Mouse (Mus musculus) cerebellum, adult (tissue): ENCODE measurements around the gene Ptprh.
"Not testable (repeated sequence)": the region's sequence is repeated elsewhere in the genome, so short reads cannot be mapped to it uniquely, and the experiment has no call there.

Experiments used
- ATAC-seq: cut with Nextera tagmentation; 2 replicates; pipeline ENCODE4 v1.9.2; 2017; ENCODE audit warnings: mild to moderate bottlenecking, moderate library complexity, mixed read lengths; ENCODE audit not compliant: insufficient number of reproducible peaks, low FRiP score, low TSS enrichment

Ptprh gene

GRCm38 (mm10) chr7:4611511-4611910 lies 7.7 kb upstream of the Ptprh start:
- ATAC-seq: peak; percentile 77; the same call in 1 of the 2 replicates

GRCm38 (mm10) chr7:4608002-4608401 lies 4.2 kb upstream of the Ptprh start:
- no peak for ATAC-seq

GRCm38 (mm10) chr7:4602969-4603368 lies 872 bp downstream of the Ptprh start:
- no peak for ATAC-seq

GRCm38 (mm10) chr7:4597046-4597445 lies 6.8 kb downstream of the Ptprh start:
- not testable (repeated sequence) for ATAC-seq

GRCm38 (mm10) chr7:4581481-4581880 lies 22.4 kb downstream of the Ptprh start:
- not testable (repeated sequence) for ATAC-seq

- ATAC-seq: not testable (repeated sequence)
These were observed 31.5 kb downstream of the Ptprh start for GRCm38 (mm10) chr7:4572361-4572760.

GRCm38 (mm10) chr7:4562660-4563059 lies 41.2 kb downstream of the Ptprh start:
- no peak for ATAC-seq

- ATAC-seq: no peak
These were observed 46.7 kb downstream of the Ptprh start for GRCm38 (mm10) chr7:4557167-4557560.

- ATAC-seq: peak; percentile 95
These were observed 47.3 kb downstream of the Ptprh start for GRCm38 (mm10) chr7:4556256-4557166.

- 0 out of 2 replicates have a peak, but pooled peaks have one; percentile 26 for ATAC-seq
These were observed 56.6 kb downstream of the Ptprh start, which contains the start of gene Syt5 for GRCm38 (mm10) chr7:4547221-4547641. TSS of gene Syt5 (minus strand) at chr7:4547541.

GRCm38 (mm10) chr7:4546591-4547131 lies 57.2 kb downstream of the Ptprh start:
- ATAC-seq: peak; percentile 68; the same call in 1 of the 2 replicates

GRCm38 (mm10) chr7:4546050-4546449 lies 57.8 kb downstream of the Ptprh start:
- no peak for ATAC-seq

- no peak for ATAC-seq
These were observed 61.8 kb downstream of the Ptprh start for GRCm38 (mm10) chr7:4542013-4542412.

GRCm38 (mm10) chr7:4541344-4541743 lies 62.5 kb downstream of the Ptprh start:
- no peak for ATAC-seq

- ATAC-seq: no peak
These were observed 64.8 kb downstream of the Ptprh start for GRCm38 (mm10) chr7:4539019-4539418.

- no peak for ATAC-seq
These were observed 66.7 kb downstream of the Ptprh start for GRCm38 (mm10) chr7:4537181-4537580.

- no peak for ATAC-seq
These were observed 67.5 kb downstream of the Ptprh start for GRCm38 (mm10) chr7:4536369-4536768.

GRCm38 (mm10) chr7:4532005-4532729 lies 71.7 kb downstream of the Ptprh start, which contains the start of gene Dnaaf3:
TSS of gene Dnaaf3 (minus strand) at chr7:4532453.
- ATAC-seq: no peak

GRCm38 (mm10) chr7:4530166-4530565 lies 73.7 kb downstream of the Ptprh start:
- ATAC-seq: not testable (repeated sequence)

- no peak for ATAC-seq
These were observed 76.5 kb downstream of the Ptprh start for GRCm38 (mm10) chr7:4527302-4527689.
